Mouse (Mus musculus) kidney, postnatal 14 days (tissue): ENCODE measurements around the gene Msh4.
"Not testable (repeated sequence)": the region's sequence is repeated elsewhere in the genome, so short reads cannot be mapped to it uniquely, and the experiment has no call there.

Source experiments
- DNase-seq: peaks from one replicate; pipeline ENCODE4 v3.0.0; 2022; ENCODE audit warnings: mixed read lengths

Msh4 gene

GRCm38 (mm10) chr3:153846109-153846508 lies 59.8 kb downstream of the Msh4 start:
- DNase-seq = no peak

- DNase-seq = no peak
Measured at GRCm38 (mm10) chr3:153845500-153845899, 60.4 kb downstream of the Msh4 start.

- DNase-seq = no peak
Measured at GRCm38 (mm10) chr3:153844757-153845156, 61.2 kb downstream of the Msh4 start.

- DNase-seq = no peak
Measured at GRCm38 (mm10) chr3:153844030-153844429, 61.9 kb downstream of the Msh4 start, which contains the start of gene Asb17. Gene Asb17, plus strand, starts transcription at chr3:153844209.

- DNase-seq = no peak
Measured at GRCm38 (mm10) chr3:153837593-153837992, 68.3 kb downstream of the Msh4 start.

GRCm38 (mm10) chr3:153836316-153836715 lies 69.6 kb downstream of the Msh4 start:
- DNase-seq = no peak

- DNase-seq = peak; percentile 84
Measured at GRCm38 (mm10) chr3:153835455-153836086, 70.4 kb downstream of the Msh4 start.

- no peak for DNase-seq
Measured at GRCm38 (mm10) chr3:153834071-153834470, 71.9 kb downstream of the Msh4 start.

GRCm38 (mm10) chr3:153832654-153832945 lies 73.3 kb downstream of the Msh4 start:
- DNase-seq = no peak

- DNase-seq = no peak
Measured at GRCm38 (mm10) chr3:153831873-153832653, 73.9 kb downstream of the Msh4 start.

GRCm38 (mm10) chr3:153831014-153831872 lies 74.7 kb downstream of the Msh4 start:
- DNase-seq = peak; percentile 38

GRCm38 (mm10) chr3:153829788-153830187 lies 76.2 kb downstream of the Msh4 start:
- not testable (repeated sequence) for DNase-seq

- DNase-seq = no peak
Measured at GRCm38 (mm10) chr3:153826616-153827015, 79.3 kb downstream of the Msh4 start.

- DNase-seq = no peak
Measured at GRCm38 (mm10) chr3:153825197-153825596, 80.7 kb downstream of the Msh4 start.

GRCm38 (mm10) chr3:153823671-153824515 lies 82.0 kb downstream of the Msh4 start:
- peak; percentile 34 for DNase-seq

- DNase-seq = no peak
Measured at GRCm38 (mm10) chr3:153819438-153819837, 86.5 kb downstream of the Msh4 start.

- DNase-seq = no peak
Measured at GRCm38 (mm10) chr3:153818723-153819122, 87.2 kb downstream of the Msh4 start.

- DNase-seq = peak; percentile 29
Measured at GRCm38 (mm10) chr3:153817376-153817890, 88.5 kb downstream of the Msh4 start.

- DNase-seq = no peak
Measured at GRCm38 (mm10) chr3:153814026-153814425, 91.9 kb downstream of the Msh4 start.

- DNase-seq = no peak
Measured at GRCm38 (mm10) chr3:153808406-153808805, 97.5 kb downstream of the Msh4 start.

- DNase-seq = no peak
Measured at GRCm38 (mm10) chr3:153807444-153808149, 98.3 kb downstream of the Msh4 start.
